Mouse (Mus musculus): Measurements from ENCODE around the gene Pomgnt1.
A peak's percentile ranks its signal among the peaks of the same experiment; 100 is the strongest.

Pomgnt1 gene

DNA sequence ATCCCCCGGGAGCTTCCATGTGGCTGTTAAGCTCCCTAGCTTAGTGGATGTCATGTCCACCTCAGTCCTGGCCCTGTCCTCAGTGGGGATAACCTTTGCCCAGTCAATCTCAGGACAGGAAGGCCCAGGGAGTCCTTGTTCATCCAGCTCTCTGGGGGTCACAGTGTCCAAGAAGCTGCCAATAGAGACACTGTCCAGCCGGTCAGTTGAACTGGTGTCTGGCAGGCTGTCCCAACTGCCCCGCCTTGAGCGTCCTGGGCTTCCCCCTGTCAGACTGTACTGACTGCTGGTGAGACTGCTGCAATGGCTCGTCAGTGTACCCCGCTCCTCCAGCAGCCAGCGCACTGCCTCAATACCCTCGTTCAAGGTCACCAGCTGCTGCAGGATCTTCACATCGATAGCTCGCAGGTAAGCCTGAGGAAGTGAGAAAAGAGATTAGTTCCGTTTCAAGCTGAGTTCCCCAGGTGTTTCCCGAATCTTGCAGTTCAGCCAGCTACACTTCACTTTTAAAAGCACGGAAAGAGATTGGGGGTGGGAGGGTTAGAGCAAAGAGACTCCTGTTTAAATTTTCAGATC is 13.9 kb downstream of the Pomgnt1 start:
- no peak for DNase-seq (ENCODE audit: low read depth)

DNA sequence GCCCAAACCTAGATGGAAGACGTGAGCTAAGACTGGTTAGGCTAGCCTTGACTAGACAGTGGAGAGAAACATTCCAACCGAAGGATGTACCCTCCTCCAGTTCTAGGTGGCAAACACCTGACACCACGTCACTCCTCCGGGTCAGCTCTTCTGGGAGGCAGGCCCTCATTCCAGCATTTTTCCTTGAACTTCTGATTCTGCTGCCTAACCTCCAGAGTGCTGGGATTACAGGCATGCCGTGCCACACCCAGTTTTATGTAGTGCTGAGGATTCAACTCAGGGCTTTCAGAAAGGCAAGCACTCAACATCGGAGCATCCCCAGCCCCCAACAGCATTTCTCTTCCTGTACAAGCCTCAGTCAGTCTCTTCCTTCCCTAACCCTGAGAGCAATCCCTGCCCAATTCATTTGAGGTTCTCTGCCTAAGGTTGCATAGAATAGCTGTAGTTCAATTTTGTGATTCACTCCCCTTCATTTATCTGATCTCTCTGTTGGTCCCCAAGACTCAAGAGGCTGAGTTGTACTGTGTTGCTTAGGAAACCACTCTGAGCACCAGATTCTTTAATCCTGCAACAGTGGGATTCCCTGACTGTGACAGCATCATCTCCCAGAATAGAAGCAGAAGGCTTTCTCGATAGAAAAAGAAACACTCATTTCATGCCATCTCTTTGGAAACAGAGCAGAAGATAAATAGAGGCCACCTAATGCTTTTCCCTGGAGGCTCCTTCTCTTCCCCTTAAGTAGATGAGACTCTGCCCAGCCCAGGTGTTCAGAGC is 17.3 kb downstream of the Pomgnt1 start:
- no peak for DNase-seq (ENCODE audit: low read depth)

DNA sequence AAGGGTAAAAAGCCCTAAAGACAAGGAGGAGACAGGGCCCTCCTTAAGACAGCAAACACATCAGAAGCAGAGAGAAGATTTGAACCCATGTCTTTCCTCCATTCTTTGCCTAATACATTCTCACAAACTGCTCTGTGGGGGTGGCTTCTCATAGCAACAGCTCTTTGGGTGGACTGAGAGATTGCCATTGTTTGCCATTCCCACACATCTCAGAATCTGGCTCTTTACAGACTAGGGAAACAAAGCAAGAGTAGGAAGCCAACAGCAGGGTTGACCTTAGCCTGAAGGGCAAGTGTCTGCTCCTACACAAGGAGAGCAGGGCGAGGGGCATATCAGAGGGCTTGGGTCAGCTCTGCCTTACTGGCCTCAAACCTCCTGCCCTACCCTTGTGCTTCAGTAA is 18.1 kb downstream of the Pomgnt1 start:
- DNase-seq (ENCODE audit: low read depth) = no peak

DNA sequence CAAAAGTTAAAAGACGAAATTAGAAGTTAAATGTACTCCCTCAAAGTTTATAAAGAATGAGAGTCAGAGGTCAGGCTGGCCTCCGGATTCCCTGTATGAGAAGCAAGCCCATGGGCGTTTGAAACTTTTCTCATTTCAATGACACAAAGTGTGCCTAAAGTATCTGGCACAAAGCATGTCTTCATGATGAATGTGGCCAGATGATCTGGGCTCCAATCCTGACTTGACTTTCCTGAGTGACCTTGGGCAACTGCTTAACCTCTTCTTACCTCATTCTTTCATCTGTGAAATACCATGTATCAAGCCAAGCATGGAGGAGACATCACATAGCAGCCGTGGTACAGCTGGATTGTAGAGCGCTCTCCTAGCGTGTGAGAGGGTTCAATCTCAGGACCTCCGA is 18.6 kb downstream of the Pomgnt1 start:
- no peak for DNase-seq (ENCODE audit: low read depth)

DNA sequence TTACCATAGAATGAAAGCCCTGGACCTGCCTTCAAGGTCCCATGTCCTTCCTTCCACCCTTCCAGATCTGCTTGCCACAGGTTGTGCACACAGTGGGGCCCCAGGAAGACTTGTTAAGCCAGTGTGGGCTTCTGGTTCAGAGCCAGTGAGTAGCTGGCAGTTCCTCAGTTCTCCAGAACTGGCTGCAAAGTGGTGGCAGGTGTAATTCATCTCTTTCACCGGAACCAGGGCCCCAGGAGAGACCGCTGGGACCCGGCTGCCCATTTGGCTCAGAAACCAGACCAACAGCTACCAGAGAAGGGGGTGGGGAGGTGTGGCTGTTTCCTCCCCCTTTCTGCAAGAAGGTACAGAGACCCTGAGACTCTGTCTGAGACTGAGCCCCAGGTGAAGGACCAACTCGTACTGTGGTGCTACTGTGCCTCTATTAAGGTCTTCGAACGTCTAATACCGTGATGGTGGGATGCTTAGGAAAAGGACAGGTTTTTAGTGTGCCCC is 19.7 kb downstream of the Pomgnt1 start:
- DNase-seq (ENCODE audit: low read depth) = peak; percentile 21

DNA sequence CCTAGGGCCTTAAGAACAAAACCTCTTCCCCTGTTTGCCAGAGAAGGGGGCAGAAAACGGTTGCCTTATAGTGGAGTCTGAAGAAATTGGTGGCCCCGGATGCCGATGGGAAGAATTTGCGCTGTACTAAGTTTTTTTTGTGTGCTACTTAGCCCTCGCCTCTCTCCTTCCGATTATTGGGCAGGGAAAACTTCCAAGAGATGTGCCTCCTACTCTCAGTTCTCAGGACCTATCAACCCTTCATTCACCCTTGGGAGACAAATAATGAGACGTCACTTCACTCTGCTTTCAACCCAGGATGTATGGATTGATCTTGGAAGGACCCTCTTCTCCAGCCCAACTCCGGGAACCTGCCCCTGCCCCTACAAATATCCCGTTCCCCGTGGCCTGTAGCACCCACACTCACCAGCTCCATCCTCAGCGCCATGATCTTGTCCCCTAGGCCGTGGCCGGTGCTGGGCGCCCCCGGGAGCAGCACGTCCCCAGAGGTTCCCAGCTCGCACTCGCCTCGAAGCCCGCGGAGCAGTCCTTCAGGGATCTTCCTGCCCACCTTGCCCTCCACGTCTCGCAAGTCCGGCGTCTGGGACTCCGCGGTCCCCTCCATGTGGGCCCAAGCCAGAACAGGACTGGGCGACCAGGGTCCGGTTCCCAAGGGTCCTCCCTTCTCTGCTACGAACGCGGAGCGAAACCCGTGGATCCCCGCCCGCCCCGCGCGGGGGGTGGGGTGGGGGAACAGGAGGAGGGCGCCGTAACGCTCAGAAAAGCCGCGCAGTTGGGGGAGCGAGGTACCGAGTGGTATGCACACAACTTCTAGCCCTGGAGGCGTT is 20.5 kb downstream of the Pomgnt1 start:
- DNase-seq (ENCODE audit: low read depth) = peak; percentile 58

DNA sequence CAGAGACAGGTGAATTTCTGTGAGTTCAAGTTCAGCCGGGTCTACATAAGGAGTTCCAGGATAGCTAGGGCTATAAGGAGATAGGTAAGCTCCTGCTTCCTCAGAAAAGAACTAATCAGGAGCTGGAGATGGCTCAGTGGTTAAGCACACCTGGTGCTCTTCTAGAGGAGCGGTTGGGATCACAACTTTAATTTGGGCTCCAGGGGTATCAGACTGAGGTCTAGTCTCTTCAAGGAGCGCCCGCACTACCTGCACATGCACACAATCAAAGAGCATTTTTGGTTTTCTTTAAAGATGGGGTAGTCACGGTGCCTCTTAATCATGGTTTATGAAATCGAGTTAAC is 26.1 kb downstream of the Pomgnt1 start:
- DNase-seq (ENCODE audit: low read depth) = no peak

DNA sequence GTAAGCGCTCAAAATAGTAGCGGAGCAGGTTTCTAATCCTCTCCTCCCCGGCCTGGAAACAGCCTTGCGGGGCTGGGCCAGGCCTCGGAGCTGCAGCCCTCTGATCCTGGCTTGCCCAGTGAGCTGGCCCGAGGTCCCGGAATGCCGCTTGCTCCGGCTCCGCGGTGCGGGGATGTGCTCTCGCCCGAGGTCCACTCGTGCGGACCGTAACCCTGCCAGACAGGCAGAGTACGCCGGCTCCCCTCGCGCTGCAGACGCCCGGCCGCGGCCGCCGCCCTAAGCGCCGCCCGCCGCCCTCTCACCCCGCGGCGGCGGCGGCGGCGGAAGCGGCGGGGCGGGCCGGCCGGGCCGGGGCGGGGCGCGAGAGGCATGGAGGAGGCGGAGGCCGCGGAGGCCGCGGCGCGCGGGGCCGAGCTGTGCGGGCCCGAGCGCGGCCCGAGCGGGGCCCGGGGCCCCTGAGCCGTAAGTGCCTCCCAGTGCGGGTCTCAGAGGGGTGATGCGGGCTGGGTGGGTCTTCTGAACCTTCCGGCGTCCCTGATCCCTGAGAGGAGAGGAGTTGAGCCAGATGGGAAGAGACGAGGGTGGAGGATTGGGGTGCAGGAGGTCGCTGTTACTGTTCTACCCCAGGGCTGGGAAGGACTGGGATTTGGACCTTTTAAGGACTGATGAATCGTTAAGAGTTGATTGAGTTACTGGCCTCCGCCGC is 26.7 kb downstream of the Pomgnt1 start:
- peak; percentile 78 for DNase-seq (ENCODE audit: low read depth)

DNA sequence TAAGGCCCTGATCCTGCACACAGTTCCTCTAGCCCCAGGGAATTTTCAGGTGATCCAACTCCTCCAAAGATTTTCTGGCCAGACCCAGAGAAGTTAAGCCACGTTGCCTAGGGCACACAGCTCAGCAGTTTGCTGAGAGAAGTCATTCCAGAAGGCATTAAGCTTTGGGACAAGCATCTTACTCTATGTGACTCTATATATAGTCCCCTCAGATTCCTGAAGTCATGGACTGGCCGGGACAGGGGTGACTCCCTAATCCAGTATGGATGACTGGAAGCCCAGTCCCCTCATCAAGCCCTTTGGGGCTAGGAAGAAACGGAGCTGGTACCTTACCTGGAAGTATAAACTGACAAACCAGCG is 27.2 kb downstream of the Pomgnt1 start:
- DNase-seq (ENCODE audit: low read depth) = no peak

DNA sequence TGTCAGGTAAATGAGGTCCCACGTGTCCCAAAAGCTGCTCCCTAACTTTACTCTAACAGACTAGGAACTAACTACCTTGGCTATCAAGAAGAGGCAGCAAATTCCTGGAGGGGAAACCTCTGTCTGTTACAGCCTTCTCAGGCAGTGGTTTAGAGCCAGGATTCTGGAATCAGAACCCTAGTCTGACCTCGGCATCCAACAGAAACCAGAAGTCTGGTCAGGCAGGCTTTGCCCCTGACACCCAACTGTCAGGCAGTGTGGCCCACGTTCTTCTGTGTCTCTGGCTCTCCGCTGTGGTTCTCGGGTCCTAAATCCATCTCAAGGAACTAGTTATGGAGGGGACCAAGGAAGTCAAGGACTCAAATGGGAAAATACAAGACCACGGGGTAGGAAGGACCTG is 27.6 kb downstream of the Pomgnt1 start, which contains the start of gene Lurap1:
TSS of gene Lurap1 (minus strand) at position 101 of the 400 bp plus-strand sequence.
- DNase-seq (ENCODE audit: low read depth) = no peak

DNA sequence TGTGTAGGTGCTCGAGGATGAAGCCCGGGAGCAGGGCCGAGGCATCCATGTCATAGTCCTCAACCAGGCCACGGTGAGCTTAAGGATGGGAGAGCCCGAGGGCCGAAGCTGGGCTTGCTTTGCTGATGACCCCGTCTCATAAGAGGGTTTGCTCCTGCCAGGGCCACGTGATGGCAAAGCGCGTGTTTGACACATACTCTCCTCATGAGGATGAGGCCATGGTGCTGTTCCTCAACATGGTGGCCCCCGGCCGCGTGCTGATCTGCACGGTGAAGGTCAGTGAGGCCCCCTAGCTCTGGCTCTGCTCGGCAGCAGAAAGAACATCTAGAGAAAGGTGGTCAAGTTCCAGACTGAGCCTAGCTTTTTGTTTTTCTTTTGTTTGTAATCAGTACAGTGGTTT is 29.1 kb downstream of the Pomgnt1 start:
- no peak for DNase-seq (ENCODE audit: low read depth)

DNA sequence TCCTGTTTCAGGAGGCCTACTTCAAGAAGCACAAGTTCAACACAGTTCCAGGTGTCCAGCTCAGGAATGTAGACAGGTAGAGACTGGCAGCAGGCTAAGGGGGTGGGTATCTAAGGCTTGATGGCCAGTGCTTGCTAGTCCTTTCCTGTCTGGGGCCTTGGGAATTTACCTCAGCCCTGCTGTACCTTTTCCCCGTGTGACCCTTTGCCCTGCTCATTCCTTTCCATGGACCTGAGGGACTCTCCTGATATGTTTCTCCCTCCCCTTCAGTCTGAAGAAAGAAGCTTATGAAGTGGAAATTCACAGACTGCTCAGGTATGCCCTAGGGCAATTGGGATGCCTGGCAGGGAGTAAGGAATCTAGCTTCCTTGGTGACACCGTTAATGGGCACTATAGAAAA is 34.2 kb downstream of the Pomgnt1 start:
- no peak for DNase-seq (ENCODE audit: low read depth)

DNA sequence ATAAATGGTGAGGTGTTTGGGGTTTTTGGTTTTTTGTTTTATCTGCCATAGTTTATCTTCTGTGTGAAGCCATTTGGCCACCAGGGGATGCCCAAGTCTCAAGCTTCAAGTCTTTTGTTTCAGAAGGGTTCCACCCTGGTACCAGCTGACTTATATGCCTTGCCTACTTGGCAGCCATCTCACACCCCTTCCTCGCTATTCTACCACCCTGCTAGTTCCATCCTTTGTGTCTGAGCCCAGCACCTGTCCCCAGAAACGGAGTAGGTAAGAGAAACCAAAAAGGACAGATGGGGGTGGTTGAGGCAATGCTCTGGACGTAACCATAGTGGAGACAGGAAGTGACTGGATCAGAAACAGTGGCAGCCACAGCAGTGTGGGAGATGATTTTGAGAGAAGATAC is 36.3 kb downstream of the Pomgnt1 start:
- peak; percentile 85 for DNase-seq (ENCODE audit: low read depth)

DNA sequence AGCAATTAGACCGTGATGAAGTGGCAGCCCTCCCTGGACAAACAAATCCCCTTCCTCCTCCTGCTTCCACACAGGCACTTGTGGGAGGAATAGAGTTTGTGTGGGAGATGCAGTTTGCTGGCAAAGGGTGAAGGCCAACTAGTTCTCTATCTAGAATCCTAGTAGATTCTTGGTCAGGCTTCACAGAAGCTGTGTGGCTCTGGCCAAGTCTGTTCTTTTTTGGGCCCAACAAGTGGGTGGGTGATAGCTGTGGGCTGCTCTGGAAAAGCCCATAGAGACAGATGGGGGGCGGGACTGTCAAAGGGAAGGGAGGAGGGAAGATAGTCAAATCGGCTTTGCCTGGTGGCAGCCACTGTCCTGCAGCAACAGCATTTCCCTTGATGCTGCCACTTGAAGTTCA is 37.1 kb downstream of the Pomgnt1 start:
- DNase-seq (ENCODE audit: low read depth) = no peak

DNA sequence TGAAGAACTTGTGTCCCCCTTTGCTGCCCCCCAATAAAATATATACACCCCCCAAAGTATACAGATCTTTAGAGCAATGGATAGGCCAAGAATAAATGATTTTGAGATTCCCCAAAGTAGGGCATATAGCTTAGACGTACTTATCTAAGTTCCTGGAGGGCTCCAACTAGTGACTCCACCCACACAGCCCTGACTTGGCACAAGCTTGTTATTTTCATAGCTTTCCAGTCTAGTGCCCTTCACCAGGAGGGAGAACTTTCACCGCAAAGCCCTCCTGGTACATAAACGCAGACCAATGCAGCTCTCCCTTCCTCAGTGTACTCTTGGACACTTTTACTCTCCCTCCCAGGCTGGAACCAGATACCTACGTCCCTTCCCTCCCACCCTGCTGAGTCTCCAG is 38.5 kb downstream of the Pomgnt1 start:
- DNase-seq (ENCODE audit: low read depth) = no peak

DNA sequence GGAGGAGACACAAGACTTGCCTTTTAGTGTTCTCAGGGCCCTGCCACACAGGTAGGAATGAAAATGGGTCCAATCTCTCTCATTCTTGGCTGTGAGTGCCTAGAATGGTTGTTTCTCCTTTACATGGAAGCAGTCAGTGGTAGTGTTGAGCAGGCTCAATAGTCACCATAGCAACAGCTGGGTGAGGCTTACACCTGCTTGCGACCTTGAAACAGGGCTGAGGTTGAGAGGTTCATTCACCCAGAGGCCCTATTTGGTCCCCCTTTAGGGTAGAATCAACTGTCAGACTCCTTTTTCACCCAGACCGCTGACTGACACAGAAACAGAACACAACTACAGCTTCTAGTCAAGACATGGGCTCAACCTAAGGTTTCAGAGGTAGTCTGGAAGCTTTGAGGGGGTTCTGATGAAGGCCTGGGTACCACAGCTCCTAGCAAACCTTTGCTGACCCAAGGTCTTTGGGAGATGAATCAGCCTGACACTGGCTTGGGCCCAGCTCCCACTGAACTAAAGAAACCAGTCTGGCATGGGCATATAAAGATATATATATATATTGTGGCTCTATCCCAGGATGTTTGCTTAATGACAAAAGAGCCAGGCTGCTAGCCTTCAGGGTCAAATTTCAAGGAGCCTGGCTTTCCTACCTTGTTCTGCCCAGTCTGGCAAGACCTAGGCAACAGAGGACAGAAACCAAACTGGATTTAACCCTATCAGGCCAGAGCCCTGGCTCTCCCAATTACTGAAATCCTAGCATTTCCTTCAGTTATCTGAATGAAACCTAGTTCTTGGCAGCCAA is 41.3 kb downstream of the Pomgnt1 start:
- no peak for DNase-seq (ENCODE audit: low read depth)

DNA sequence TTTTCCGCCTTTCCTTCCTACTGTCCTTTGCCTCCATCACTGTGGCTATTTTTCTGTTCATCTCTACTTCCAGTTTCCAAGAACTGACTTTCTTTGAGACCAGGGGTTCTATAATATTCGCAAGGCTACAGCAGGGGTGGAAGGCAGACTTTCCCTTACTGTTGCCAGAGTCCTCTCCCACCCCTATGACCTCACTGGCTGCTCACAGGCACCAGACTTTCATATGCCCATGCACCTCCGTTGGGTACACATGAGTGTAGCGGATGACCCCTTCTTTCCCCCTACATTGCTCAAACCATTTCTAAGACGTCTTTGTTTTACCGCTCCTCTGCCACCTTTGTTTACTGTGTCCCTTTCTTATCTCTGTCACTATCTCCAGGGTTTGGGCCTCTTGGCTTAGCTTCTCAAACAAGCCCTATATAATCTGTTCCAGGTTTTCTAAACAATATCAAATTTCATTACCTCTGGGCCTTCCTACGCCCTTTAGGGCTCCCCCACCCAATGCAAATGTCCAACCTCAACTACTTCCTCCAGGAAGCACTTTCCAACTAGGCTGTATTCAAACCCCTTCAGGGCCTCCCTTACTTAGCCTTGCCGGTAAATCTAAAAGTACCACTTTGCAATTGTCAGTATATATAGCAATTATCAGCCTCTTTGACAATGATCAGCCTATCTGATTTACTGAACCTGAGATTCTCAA is 42.2 kb downstream of the Pomgnt1 start:
- DNase-seq (ENCODE audit: low read depth) = no peak

DNA sequence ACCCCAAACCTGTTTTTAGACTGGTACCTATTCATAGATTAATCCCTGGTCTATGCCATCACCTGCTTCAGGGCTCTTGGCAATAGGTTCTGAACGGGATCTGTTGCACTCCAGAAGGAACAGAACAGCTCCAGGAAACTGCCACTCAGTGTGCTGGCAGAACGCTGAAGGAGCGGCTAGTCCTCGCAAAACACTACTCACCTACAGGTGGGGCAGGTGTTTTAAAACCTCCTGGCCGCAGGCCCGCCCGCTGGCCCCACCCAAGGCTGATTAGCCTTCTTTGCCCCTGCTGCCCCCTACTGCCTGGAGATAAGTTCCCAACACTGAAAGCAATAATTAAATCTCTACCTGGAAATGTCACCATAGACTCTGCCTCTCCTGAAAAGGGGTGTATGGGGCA is 43.8 kb downstream of the Pomgnt1 start, which contains the start of gene Tspan1:
TSS of gene Tspan1 (minus strand) at position 198 of the 400 bp plus-strand sequence.
- DNase-seq (ENCODE audit: low read depth) = no peak

DNA sequence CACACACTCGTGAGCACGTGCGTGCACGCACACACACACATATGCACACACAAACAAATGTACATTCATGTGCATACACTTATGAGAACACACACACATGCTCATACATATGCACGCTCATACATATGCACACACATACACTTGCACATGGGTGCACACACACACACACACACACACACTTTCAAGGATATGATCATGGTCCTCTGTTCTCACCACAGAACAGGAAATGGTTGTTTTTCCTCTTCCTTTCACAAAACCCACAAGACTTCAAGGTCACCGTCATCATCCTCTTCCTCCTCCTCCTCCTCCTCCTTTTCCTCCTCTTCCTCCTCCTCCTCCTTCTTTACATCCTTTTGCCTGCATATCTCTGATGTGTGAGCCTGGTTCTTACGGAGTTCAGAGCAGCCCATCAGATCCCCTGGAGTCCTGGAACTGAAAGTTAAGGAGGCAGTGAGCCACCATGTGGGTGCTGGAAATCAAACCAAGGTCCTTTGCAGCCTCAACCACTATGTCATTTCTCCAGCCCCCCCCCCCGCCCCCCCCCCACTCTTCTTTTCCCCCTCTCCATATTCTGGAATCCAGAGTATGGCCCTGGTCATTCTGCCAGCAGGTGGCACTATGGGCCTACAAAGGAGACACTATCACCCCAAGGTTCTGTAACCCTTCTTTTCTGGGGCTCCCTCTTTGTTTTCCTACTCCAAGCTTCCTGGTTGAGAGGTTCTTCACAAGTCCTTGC is 45.1 kb downstream of the Pomgnt1 start:
- DNase-seq (ENCODE audit: low read depth) = peak; percentile 79

DNA sequence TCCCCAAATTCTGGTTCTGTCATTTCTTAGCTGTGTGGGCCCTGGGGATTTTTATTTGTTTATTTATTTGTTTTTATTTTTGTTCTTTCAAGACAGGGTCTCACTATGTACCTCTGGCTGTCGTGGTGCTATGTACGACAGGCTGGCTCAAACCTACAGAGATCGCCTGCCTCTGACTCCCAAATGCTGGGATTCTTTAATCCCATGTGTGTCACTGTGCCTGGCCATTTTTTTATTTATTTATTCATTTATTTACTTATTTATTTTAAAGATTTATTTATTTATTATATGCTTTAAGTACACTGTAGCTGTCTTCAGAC is 45.7 kb downstream of the Pomgnt1 start:
- DNase-seq (ENCODE audit: low read depth) = no peak

All from induced T-regulatory cell, adult 2 months (primary cell).